Mouse (Mus musculus) midbrain, postnatal 0 days (tissue): Measurements from ENCODE around the gene C1s2. TPM values are rescaled to one million over a fixed set of nuclear protein-coding genes. Genes with fewer than 3 reads are reported as not detected.
A peak's percentile ranks its signal among the peaks of the same experiment; 100 is the strongest.
"Not testable (repeated sequence)": the region's sequence is repeated elsewhere in the genome, so short reads cannot be mapped to it uniquely, and the experiment has no call there.

Experiments used
- ATAC-seq: fragments of 200-750 bp; cut with Nextera tagmentation; 2 replicates; pipeline ENCODE4 v1.8.0; 2017; ENCODE audit warnings: moderate number of reproducible peaks, mild to moderate bottlenecking, moderate TSS enrichment, moderate library complexity; ENCODE audit not compliant: low FRiP score
- DNase-seq: peaks from one replicate; pipeline ENCODE4 v3.0.0-alpha.2; 2015; ENCODE audit warnings: low spot score
- H3K27ac ChIP-seq: fragments of 300-500 bp; sonication (generic); 2 replicates; pipeline ENCODE4 v1.5.1; 2014; ENCODE audit warnings: low read depth, mild to moderate bottlenecking, low read length, mixed read lengths
- H3K27me3 ChIP-seq: fragments of 300-500 bp; sonication (generic); 2 replicates; pipeline ENCODE4 v1.6.1; 2014; ENCODE audit warnings: low read length, control low read depth, mixed read lengths; ENCODE audit not compliant: insufficient read depth
- H3K36me3 ChIP-seq: fragments of 300-500 bp; sonication (generic); 2 replicates; pipeline ENCODE4 v1.6.1; 2014; ENCODE audit warnings: low read length, control low read depth, mixed read lengths; ENCODE audit not compliant: insufficient read depth
- H3K4me1 ChIP-seq: fragments of 300-500 bp; sonication (generic); 2 replicates; pipeline ENCODE4 v1.6.1; 2014; ENCODE audit warnings: mild to moderate bottlenecking, control low read depth, antibody characterized with exemption, low read length, mixed read lengths; ENCODE audit not compliant: insufficient read depth
- H3K4me2 ChIP-seq: fragments of 300-500 bp; sonication (generic); 2 replicates; pipeline ENCODE4 v1.6.1; 2014; ENCODE audit warnings: low read depth, mild to moderate bottlenecking, low read length, mixed read lengths; ENCODE audit not compliant: poor library complexity, severe bottlenecking
- H3K4me3 ChIP-seq: fragments of 300-500 bp; sonication (generic); 2 replicates; pipeline ENCODE4 v1.5.1; 2014; ENCODE audit warnings: low read depth, mild to moderate bottlenecking, low read length, moderate library complexity
- H3K9ac ChIP-seq: fragments of 300-500 bp; sonication (generic); replicated peaks from 2 replicates; pipeline ENCODE4 v1.6.1; 2014; ENCODE audit warnings: mild to moderate bottlenecking, low read length, moderate library complexity, mixed read lengths; ENCODE audit not compliant: poor library complexity, severe bottlenecking
- H3K9me3 ChIP-seq: fragments of 300-500 bp; sonication (generic); 2 replicates; pipeline ENCODE4 v1.6.1; 2016; ENCODE audit warnings: low read length, control low read depth
- CTCF ChIP-seq: IDR thresholded peaks from 2 replicates; pipeline ENCODE4 v1.5.1; 2016; ENCODE audit warnings: antibody characterized with exemption, mild to moderate bottlenecking
- WGBS: fragments of 180-500 bp; shearing (Covaris S2); extraction: QIAGEN DNeasy Blood & Tissue Kit; methylation state at CpG from one replicate; pipeline ENCODE4 v1.1.7; 2014; 5-methylcytosine and 5-hydroxymethylcytosine counted together
- polyA plus RNA-seq: library from polyadenylated mRNA; unstranded; fragments of >200 nt; fragmentation: Nextera tagmentation; extraction: Ambion mirVana; gene quantifications from 2 replicates; pipeline ENCODE4 v1.2.1, GENCODE M21; 2015
- total RNA-seq: library from RNA; depleted of rRNA; stranded (reverse); fragments of >200 nt; gene quantifications from 2 replicates; pipeline ENCODE4 v1.2.3, GENCODE M21; 2014

C1s2 gene
- total and polyA plus RNA-seq, 2 experiments from 2014 or later, result 0.21 TPM; not detected in 1

DNA sequence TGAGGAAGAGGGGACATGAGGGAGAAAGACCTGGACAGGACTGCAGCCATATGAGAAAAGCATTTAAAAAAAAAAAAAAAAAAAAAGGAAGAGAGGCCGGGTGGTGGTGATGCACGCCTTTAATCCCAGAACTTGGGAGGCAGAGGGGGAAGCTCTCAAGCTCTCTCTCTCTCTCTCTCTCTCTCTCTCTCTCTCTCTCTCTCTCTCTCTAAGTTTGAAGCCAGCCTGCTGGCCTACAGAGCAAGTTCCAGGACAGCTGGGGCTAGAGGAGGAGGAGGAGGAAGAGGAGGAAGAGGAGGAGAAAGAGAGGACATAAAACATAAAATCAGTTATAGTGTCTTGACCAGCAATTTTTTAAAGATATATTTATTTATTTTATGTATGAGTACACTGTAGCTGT, 22.2 kb upstream of the C1s2 start:
- DNase-seq (no peak), ATAC-seq (no peak)
- Histone ChIP-seq H3K4me2 (no peak overlapping the region), H3K27me3 (no peaks in the 10 kb centered on the region), H3K27ac (no peak overlapping the region), H3K4me3 (no peak overlapping the region), H3K4me1 (no peaks in the 10 kb centered on the region), H3K36me3 (no peaks in the 10 kb centered on the region), H3K9ac (no peak overlapping the region), H3K9me3 (0 out of 2 replicates have a peak, but pooled peaks cover 2% of the 10 kb centered on the region)
- WGBS, result 68% methylated on average over 2 of the region's 2 CpGs
- TF ChIP-seq CTCF, result no peak

DNA sequence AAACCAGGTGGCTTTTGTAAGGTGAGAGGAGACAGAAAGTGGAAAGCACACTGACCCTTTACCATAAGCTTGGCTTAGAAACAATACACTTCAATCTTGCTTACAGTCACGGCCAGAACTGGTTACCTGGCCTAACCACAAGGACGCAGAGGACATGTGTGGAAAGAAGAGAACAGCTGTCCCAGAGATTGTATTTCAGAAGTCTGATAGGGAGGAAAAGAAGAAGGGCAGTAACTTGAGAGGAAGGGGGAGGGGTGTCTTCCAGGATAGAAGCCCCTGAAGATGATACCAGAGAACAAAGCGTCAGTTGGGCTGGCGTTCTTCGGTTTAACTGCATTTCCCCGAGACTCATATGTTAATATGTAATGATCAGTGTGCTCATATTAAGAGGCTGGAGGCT, 20.0 kb upstream of the C1s2 start:
- no peaks in the 10 kb centered on the region for H3K36me3 ChIP-seq
- TF ChIP-seq CTCF, result no peak
- no peak overlapping the region for H3K9ac ChIP-seq
- no peak overlapping the region for H3K4me3 ChIP-seq
- no peak overlapping the region for H3K4me2 ChIP-seq
- no peak overlapping the region for H3K27ac ChIP-seq
- 0 out of 2 replicates have a peak, but pooled peaks cover 4% of the 10 kb centered on the region for H3K9me3 ChIP-seq
- WGBS, result 84% methylated on average over 6 of the region's 6 CpGs
- H3K4me1 ChIP-seq, result no peaks in the 10 kb centered on the region
- no peaks in the 10 kb centered on the region for H3K27me3 ChIP-seq
- no peak for DNase-seq
- ATAC-seq, result no peak

GRCm38 (mm10) chr6:124646394-124646793, 10.5 kb upstream of the C1s2 start:
- no peaks in the 10 kb centered on the region for H3K9me3 ChIP-seq
- no peaks in the 10 kb centered on the region for H3K4me1 ChIP-seq
- no peak for ATAC-seq
- H3K4me2 ChIP-seq, result no peak overlapping the region
- no peak for DNase-seq
- no peak overlapping the region for H3K27ac ChIP-seq
- no peak overlapping the region for H3K4me3 ChIP-seq
- no peak overlapping the region for H3K9ac ChIP-seq
- WGBS, result 87% methylated on average over 1 of the region's 1 CpGs
- no peaks in the 10 kb centered on the region for H3K36me3 ChIP-seq
- no peak for TF ChIP-seq CTCF
- H3K27me3 ChIP-seq, result no peaks in the 10 kb centered on the region

GRCm38 (mm10) chr6:124640997-124641396, 5.1 kb upstream of the C1s2 start:
- Histone ChIP-seq H3K4me3 (no peak overlapping the region), H3K9ac (no peak overlapping the region), H3K4me2 (no peak overlapping the region), H3K36me3 (no peaks in the 10 kb centered on the region), H3K27me3 (no peaks in the 10 kb centered on the region), H3K27ac (no peak overlapping the region), H3K4me1 (no peaks in the 10 kb centered on the region), H3K9me3 (no peaks in the 10 kb centered on the region)
- WGBS, result 43% methylated on average over 8 of the region's 8 CpGs
- DNase-seq (no peak), ATAC-seq (no peak)
- TF ChIP-seq CTCF, result peak; percentile 66

- 91% methylated on average over 4 of the region's 4 CpGs for WGBS
- Histone ChIP-seq H3K4me1 (no peaks in the 10 kb centered on the region), H3K9me3 (no peaks in the 10 kb centered on the region), H3K27ac (no peak overlapping the region), H3K27me3 (no peaks in the 10 kb centered on the region), H3K4me2 (no peak overlapping the region), H3K36me3 (no peaks in the 10 kb centered on the region), H3K4me3 (no peak overlapping the region), H3K9ac (no peak overlapping the region)
- TF ChIP-seq CTCF, result peak; percentile 55
- DNase-seq, result peak; percentile 5
- no peak for ATAC-seq
Measured at GRCm38 (mm10) chr6:124640041-124640440, 4.2 kb upstream of the C1s2 start.

GRCm38 (mm10) chr6:124636858-124637460, 1.1 kb upstream of the C1s2 start:
- not testable (repeated sequence) for H3K4me1 ChIP-seq, H3K9me3 ChIP-seq, H3K27ac ChIP-seq, ATAC-seq, H3K27me3 ChIP-seq, H3K9ac ChIP-seq, DNase-seq, H3K4me3 ChIP-seq, H3K4me2 ChIP-seq, H3K36me3 ChIP-seq
- WGBS, result 43% methylated on average over 6 of the region's 6 CpGs
